Mouse (Mus musculus) forebrain, embryonic 13.5 days (tissue): ENCODE results near the gene Pde10a. TPM values are rescaled to one million over a fixed set of nuclear protein-coding genes. Genes with fewer than 3 reads are reported as not detected.

ENCODE experiments used
- ATAC-seq: fragments of 200-750 bp; cut with Nextera tagmentation; 2 replicates; pipeline ENCODE4 v1.8.0; 2017
- H3K27ac ChIP-seq: fragments of 300-500 bp; sonication (generic); 2 replicates; pipeline ENCODE4 v1.5.1; 2015; ENCODE audit warnings: inconsistent platforms, mild to moderate bottlenecking, moderate library complexity
- H3K27me3 ChIP-seq: fragments of 300-500 bp; sonication (generic); 2 replicates; pipeline ENCODE4 v1.6.1; 2015; ENCODE audit warnings: mild to moderate bottlenecking, inconsistent platforms
- H3K36me3 ChIP-seq: fragments of 300-500 bp; sonication (generic); 2 replicates; pipeline ENCODE4 v1.6.1; 2015; ENCODE audit warnings: mild to moderate bottlenecking, inconsistent platforms; ENCODE audit not compliant: poor library complexity, severe bottlenecking
- H3K4me1 ChIP-seq: fragments of 300-500 bp; sonication (generic); 2 replicates; pipeline ENCODE4 v1.6.1; 2015; ENCODE audit warnings: inconsistent platforms
- H3K4me2 ChIP-seq: fragments of 300-500 bp; sonication (generic); 2 replicates; pipeline ENCODE4 v1.6.1; 2015; ENCODE audit warnings: inconsistent platforms, mild to moderate bottlenecking, moderate library complexity
- H3K4me3 ChIP-seq: fragments of 300-500 bp; sonication (generic); 2 replicates; pipeline ENCODE4 v1.5.1; 2015; ENCODE audit warnings: mild to moderate bottlenecking, inconsistent platforms
- H3K9ac ChIP-seq: fragments of 300-500 bp; sonication (generic); 2 replicates; pipeline ENCODE4 v1.6.1; 2015; ENCODE audit warnings: mild to moderate bottlenecking, inconsistent platforms
- H3K9me3 ChIP-seq: fragments of 300-500 bp; sonication (generic); replicated peaks from 2 replicates; pipeline ENCODE4 v1.6.1; 2016; ENCODE audit warnings: inconsistent platforms
- WGBS: fragments of 180-500 bp; shearing (Covaris S2); methylation state at CpG from one replicate; pipeline ENCODE4 v1.1.7; 2015; 5-methylcytosine and 5-hydroxymethylcytosine counted together
- polyA plus RNA-seq: library from polyadenylated mRNA; unstranded; fragments of >200 nt; fragmentation: Nextera tagmentation; extraction: Ambion mirVana; gene quantifications from 2 replicates; pipeline ENCODE4 v1.2.1, GENCODE M21; 2015

Pde10a gene
- polyA plus RNA-seq, 1 experiment from 2014 or later = 13.4 TPM

- Histone ChIP-seq H3K9ac (no peak overlapping the region), H3K4me1 (no peaks in the 10 kb centered on the region), H3K9me3 (no peaks in the 10 kb centered on the region), H3K36me3 (no peaks in the 10 kb centered on the region), H3K27ac (no peak overlapping the region), H3K27me3 (no peaks in the 10 kb centered on the region), H3K4me2 (no peak overlapping the region), H3K4me3 (no peak overlapping the region)
- 66% methylated on average over 1 of the region's 1 CpGs for WGBS
- no peak for ATAC-seq
Observed at GRCm38 (mm10) chr17:8745334-8745733, 220.2 kb downstream of the Pde10a start.

- H3K4me3 ChIP-seq = no peak overlapping the region
- H3K4me1 ChIP-seq = no peaks in the 10 kb centered on the region
- H3K36me3 ChIP-seq = no peaks in the 10 kb centered on the region
- H3K27ac ChIP-seq = no peak overlapping the region
- no peaks in the 10 kb centered on the region for H3K27me3 ChIP-seq
- H3K4me2 ChIP-seq = no peak overlapping the region
- 88% methylated on average over 4 of the region's 4 CpGs for WGBS
- no peak for ATAC-seq
- H3K9me3 ChIP-seq = no peaks in the 10 kb centered on the region
- H3K9ac ChIP-seq = no peak overlapping the region
Observed at GRCm38 (mm10) chr17:8749426-8749825, 224.3 kb downstream of the Pde10a start.

GRCm38 (mm10) chr17:8757576-8757975, 232.4 kb downstream of the Pde10a start:
- no peaks in the 10 kb centered on the region for H3K27me3 ChIP-seq
- WGBS = 94% methylated on average over 5 of the region's 5 CpGs

GRCm38 (mm10) chr17:8763248-8763647, 238.1 kb downstream of the Pde10a start:
- ATAC-seq = no peak
- Histone ChIP-seq H3K9ac (no peak overlapping the region), H3K4me2 (no peak overlapping the region), H3K27me3 (no peaks in the 10 kb centered on the region), H3K27ac (no peak overlapping the region), H3K4me3 (no peak overlapping the region), H3K36me3 (no peaks in the 10 kb centered on the region), H3K9me3 (no peaks in the 10 kb centered on the region), H3K4me1 (no peaks in the 10 kb centered on the region)
- 44% methylated on average over 1 of the region's 1 CpGs for WGBS

More at GRCm38 (mm10) chr17:8757576-8757975, 232.4 kb downstream of the Pde10a start:
- Histone ChIP-seq H3K27ac (no peak overlapping the region), H3K4me2 (no peak overlapping the region), H3K4me3 (no peak overlapping the region), H3K9ac (no peak overlapping the region), H3K36me3 (no peaks in the 10 kb centered on the region), H3K4me1 (no peaks in the 10 kb centered on the region), H3K9me3 (no peaks in the 10 kb centered on the region)
- no peak for ATAC-seq

GRCm38 (mm10) chr17:8765987-8766576, 240.9 kb downstream of the Pde10a start:
- Histone ChIP-seq H3K4me1 (no peaks in the 10 kb centered on the region), H3K4me3 (no peak overlapping the region), H3K36me3 (no peaks in the 10 kb centered on the region), H3K9ac (no peak overlapping the region), H3K27ac (no peak overlapping the region), H3K4me2 (no peak overlapping the region), H3K9me3 (peaks cover 6% of the 10 kb centered on the region; the same call in 1 of the 2 replicates), H3K27me3 (no peaks in the 10 kb centered on the region)
- WGBS = 87% methylated on average over 5 of the region's 5 CpGs
- ATAC-seq = no peak

- Histone ChIP-seq H3K9ac (no peak overlapping the region), H3K9me3 (peaks cover 6% of the 10 kb centered on the region; the same call in 1 of the 2 replicates), H3K27me3 (no peaks in the 10 kb centered on the region), H3K27ac (no peak overlapping the region), H3K4me1 (no peaks in the 10 kb centered on the region), H3K4me2 (no peak overlapping the region), H3K4me3 (no peak overlapping the region), H3K36me3 (no peaks in the 10 kb centered on the region)
- ATAC-seq = no peak
- 91% methylated on average over 1 of the region's 1 CpGs for WGBS
Observed at GRCm38 (mm10) chr17:8769155-8769554, 244.0 kb downstream of the Pde10a start.

- no peak overlapping the region for H3K9ac ChIP-seq
- no peak for ATAC-seq
- H3K4me2 ChIP-seq = no peak overlapping the region
- no peak overlapping the region for H3K4me3 ChIP-seq
- no peaks in the 10 kb centered on the region for H3K36me3 ChIP-seq
- H3K4me1 ChIP-seq = no peaks in the 10 kb centered on the region
- no peaks in the 10 kb centered on the region for H3K27me3 ChIP-seq
- 85% methylated on average over 6 of the region's 6 CpGs for WGBS
- H3K27ac ChIP-seq = no peak overlapping the region
- H3K9me3 ChIP-seq = peaks cover 6% of the 10 kb centered on the region; the same call in 1 of the 2 replicates
Observed at GRCm38 (mm10) chr17:8773391-8773790, 248.2 kb downstream of the Pde10a start.

GRCm38 (mm10) chr17:8774301-8774700, 249.1 kb downstream of the Pde10a start:
- no peaks in the 10 kb centered on the region for H3K27me3 ChIP-seq
- 84% methylated on average over 3 of the region's 3 CpGs for WGBS

GRCm38 (mm10) chr17:8775571-8776161, 250.5 kb downstream of the Pde10a start:
- Histone ChIP-seq H3K9ac (no peak overlapping the region), H3K4me3 (no peak overlapping the region), H3K9me3 (no peaks in the 10 kb centered on the region), H3K27ac (no peak overlapping the region), H3K27me3 (no peaks in the 10 kb centered on the region), H3K36me3 (no peaks in the 10 kb centered on the region), H3K4me2 (no peak overlapping the region), H3K4me1 (no peaks in the 10 kb centered on the region)
- 87% methylated on average over 11 of the region's 11 CpGs for WGBS
- ATAC-seq = no peak

More at GRCm38 (mm10) chr17:8774301-8774700, 249.1 kb downstream of the Pde10a start:
- no peak overlapping the region for H3K4me3 ChIP-seq
- H3K4me1 ChIP-seq = no peaks in the 10 kb centered on the region
- no peak overlapping the region for H3K4me2 ChIP-seq
- H3K27ac ChIP-seq = no peak overlapping the region
- no peak overlapping the region for H3K9ac ChIP-seq
- no peak for ATAC-seq
- H3K36me3 ChIP-seq = no peaks in the 10 kb centered on the region
- peaks cover 5% of the 10 kb centered on the region; the same call in 1 of the 2 replicates for H3K9me3 ChIP-seq

GRCm38 (mm10) chr17:8777710-8778109, 252.5 kb downstream of the Pde10a start:
- no peak for ATAC-seq

GRCm38 (mm10) chr17:8778839-8779238, 253.7 kb downstream of the Pde10a start:
- H3K27me3 ChIP-seq = no peaks in the 10 kb centered on the region
- H3K4me2 ChIP-seq = no peak overlapping the region
- H3K4me1 ChIP-seq = no peaks in the 10 kb centered on the region
- H3K9me3 ChIP-seq = no peaks in the 10 kb centered on the region
- H3K9ac ChIP-seq = no peak overlapping the region
- WGBS = 74% methylated on average over 5 of the region's 5 CpGs
- ATAC-seq = no peak
- H3K27ac ChIP-seq = no peak overlapping the region
- H3K4me3 ChIP-seq = no peak overlapping the region
- no peaks in the 10 kb centered on the region for H3K36me3 ChIP-seq

More at GRCm38 (mm10) chr17:8777710-8778109, 252.5 kb downstream of the Pde10a start:
- no peaks in the 10 kb centered on the region for H3K27me3 ChIP-seq
- no peaks in the 10 kb centered on the region for H3K4me1 ChIP-seq
- no peak overlapping the region for H3K9ac ChIP-seq
- H3K36me3 ChIP-seq = no peaks in the 10 kb centered on the region
- H3K9me3 ChIP-seq = no peaks in the 10 kb centered on the region
- no peak overlapping the region for H3K4me2 ChIP-seq
- 97% methylated on average over 6 of the region's 6 CpGs for WGBS
- H3K27ac ChIP-seq = no peak overlapping the region
- H3K4me3 ChIP-seq = no peak overlapping the region

GRCm38 (mm10) chr17:8780484-8780883, 255.3 kb downstream of the Pde10a start:
- no peak overlapping the region for H3K9ac ChIP-seq
- no peaks in the 10 kb centered on the region for H3K27me3 ChIP-seq
- H3K27ac ChIP-seq = no peak overlapping the region
- no peaks in the 10 kb centered on the region for H3K4me1 ChIP-seq
- H3K9me3 ChIP-seq = no peaks in the 10 kb centered on the region
- H3K4me3 ChIP-seq = no peak overlapping the region
- WGBS = 86% methylated on average over 4 of the region's 4 CpGs
- no peak for ATAC-seq
- H3K4me2 ChIP-seq = no peak overlapping the region
- H3K36me3 ChIP-seq = no peaks in the 10 kb centered on the region

- no peak overlapping the region for H3K9ac ChIP-seq
- H3K4me3 ChIP-seq = no peak overlapping the region
- WGBS = 92% methylated on average over 2 of the region's 2 CpGs
- no peaks in the 10 kb centered on the region for H3K9me3 ChIP-seq
- no peaks in the 10 kb centered on the region for H3K4me1 ChIP-seq
- no peak for ATAC-seq
- H3K27ac ChIP-seq = no peak overlapping the region
- H3K4me2 ChIP-seq = no peak overlapping the region
- H3K27me3 ChIP-seq = no peaks in the 10 kb centered on the region
- H3K36me3 ChIP-seq = no peaks in the 10 kb centered on the region
Observed at GRCm38 (mm10) chr17:8781040-8781439, 255.9 kb downstream of the Pde10a start.
